Mouse (Mus musculus) thymus, adult 2 months (tissue): ENCODE results near the gene Gldc.

Source experiments
- CTCF ChIP-seq: fragments of 200-500 bp; IDR thresholded peaks from 2 replicates; pipeline ENCODE4 v1.5.1; 2012; ENCODE audit warnings: mild to moderate bottlenecking, control low read depth, low read length, moderate library complexity, borderline replicate concordance; ENCODE audit not compliant: control insufficient read depth, poor library complexity, insufficient read depth; ENCODE audit errors: extremely low read depth
- POLR2A ChIP-seq: fragments of 200-500 bp; IDR thresholded peaks from 2 replicates; pipeline ENCODE4 v1.6.1; 2012; ENCODE audit warnings: mild to moderate bottlenecking, low read length, control low read depth, moderate library complexity; ENCODE audit not compliant: control insufficient read depth, poor library complexity, insufficient read depth; ENCODE audit errors: extremely low read depth

- TF ChIP-seq CTCF (no peak), POLR2A (no peak)
These were observed 15.2 kb downstream of the Gldc start for GRCm38 (mm10) chr19:30160021-30160420.
